Mouse (Mus musculus) retina, adult 2 months (tissue): ENCODE results near the gene Nptn.
A peak's percentile ranks its signal among the peaks of the same experiment; 100 is the strongest.
"Not testable (repeated sequence)": the region's sequence is repeated elsewhere in the genome, so short reads cannot be mapped to it uniquely, and the experiment has no call there.

ENCODE experiments used
- DNase-seq: peaks from one replicate; pipeline ENCODE4 v3.0.0-alpha.2; 2012; ENCODE audit warnings: low read depth, low spot score

Gene Nptn

DNA sequence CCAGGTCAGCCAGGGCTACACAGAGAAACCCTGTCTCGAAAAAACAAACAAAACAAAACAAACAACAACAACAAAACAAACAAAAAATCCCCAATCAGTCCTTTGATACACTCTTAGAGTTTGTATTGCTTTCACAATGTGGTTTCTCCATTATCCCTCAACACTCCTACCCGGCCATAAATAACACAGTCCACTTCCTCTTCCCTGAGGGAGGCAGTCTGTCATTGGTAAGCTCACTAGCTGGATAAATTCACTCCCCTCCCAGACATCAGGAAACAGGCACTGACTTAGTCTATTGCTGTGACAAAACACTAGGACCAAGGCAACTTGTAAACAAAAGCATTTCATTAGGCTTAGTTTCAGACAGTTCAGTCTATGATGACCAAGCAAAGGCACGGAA, 21.8 kb upstream of the Nptn start:
- DNase-seq: no peak

DNA sequence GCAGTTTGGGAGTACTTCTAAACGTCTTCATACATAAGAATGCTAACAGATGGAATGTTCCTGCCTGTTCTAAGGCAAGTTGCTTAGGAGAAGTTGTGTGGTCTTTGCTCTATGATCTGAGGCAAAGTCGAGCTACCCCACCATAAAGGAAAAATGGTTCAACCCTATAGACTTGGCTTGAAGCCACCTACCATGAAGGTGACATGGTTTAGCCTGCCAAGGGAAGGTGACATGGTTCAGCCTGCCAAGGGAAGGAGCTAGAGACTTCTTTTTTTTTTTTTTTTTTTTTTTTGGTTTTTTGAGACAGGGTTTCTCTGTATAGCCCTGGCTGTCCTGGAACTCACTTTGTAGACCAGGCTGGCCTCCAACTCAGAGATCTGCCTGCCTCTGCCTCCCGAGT, 16.1 kb upstream of the Nptn start:
- not testable (repeated sequence) for DNase-seq

DNA sequence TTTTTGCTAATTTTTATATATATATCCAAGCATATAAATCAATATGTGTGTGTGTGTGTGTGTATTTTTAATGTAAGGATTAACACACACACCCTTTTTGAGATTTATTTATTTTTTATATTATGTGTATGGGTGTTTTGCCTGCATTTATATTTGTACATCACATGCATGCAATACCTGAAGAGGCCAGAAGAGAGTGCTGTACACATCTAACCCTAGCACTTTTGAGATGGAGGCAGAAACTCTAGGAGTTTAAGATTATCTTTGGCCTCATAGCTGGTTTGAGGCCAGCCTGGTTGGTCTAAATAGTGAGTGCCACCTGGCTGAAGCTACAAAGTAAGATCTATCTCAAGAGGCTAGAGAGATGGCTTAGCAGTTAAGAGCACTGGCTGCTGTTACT, 14.4 kb upstream of the Nptn start:
- no peak for DNase-seq

DNA sequence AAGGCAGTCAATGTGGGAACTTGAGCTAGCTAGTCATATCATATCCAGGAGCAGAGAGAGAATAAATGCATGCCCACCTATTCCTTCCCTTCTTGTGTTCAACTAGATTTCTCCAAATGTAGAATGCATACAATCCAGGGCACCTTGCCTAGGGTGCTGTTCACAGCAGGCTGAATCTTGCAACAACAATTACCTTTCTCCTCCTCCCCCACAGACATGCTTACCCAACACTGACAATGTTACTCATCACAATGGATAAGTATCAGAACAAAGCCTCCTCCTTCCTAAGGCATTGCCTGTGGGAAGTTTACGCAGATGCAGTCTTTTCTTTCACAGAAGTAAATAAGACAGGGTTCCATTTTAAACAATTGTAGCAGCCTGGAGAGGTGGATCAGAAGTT, 11.0 kb upstream of the Nptn start:
- no peak for DNase-seq

DNA sequence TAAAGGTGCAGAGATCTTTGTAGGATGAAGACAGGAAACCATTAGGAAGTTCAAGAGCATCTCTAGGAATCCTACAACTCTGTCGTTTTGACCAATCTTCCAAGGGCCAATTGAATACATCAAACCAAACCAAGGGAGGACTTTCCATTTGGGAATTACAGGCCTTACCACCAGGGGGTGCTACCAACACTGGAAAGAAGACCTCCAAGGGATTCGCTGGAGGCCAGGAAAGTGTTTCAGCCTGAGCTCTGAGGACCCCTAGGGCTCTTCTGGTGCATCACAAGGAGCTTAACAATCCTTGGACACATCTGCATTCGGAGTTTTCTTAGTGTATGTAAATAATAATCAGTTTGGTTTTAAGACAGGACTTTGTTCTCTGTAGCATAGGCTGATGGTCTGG, 3.4 kb upstream of the Nptn start:
- DNase-seq: peak; percentile 71

DNA sequence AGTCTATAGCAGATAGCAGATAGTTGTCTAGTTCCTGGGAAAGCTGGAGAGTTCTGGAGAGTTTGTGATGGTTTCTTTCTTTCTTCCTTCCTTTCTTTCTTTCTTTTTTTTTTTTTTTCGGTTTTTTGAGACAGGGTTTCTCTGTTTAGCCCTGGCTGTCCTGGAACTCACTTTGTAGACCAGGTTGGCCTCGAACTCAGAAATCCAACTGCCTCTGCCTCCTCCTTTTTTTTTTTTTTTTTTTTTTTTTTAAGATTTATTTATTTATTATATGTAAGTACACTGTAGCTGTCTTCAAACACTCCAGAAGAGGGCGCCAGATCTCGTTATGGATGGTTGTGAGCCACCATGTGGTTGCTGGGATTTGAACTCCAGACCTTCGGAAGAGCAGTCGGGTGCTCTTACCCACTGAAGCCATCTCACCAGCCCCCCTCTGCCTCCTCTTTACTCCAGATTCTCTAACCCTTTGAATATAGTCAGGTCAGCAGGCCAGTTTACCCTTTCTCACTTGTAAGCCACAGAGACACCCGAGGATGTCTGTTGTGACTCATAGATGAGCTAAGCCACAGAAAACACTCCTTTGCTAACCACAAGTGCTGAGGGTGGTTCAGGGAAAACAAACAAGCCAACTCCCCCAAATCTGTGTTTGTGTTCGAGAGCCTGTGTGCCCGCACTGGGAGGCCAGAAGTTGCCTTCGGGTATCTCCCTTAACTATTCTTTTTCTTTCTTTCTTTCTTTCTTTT, 1.4 kb upstream of the Nptn start:
- DNase-seq: not testable (repeated sequence)

DNA sequence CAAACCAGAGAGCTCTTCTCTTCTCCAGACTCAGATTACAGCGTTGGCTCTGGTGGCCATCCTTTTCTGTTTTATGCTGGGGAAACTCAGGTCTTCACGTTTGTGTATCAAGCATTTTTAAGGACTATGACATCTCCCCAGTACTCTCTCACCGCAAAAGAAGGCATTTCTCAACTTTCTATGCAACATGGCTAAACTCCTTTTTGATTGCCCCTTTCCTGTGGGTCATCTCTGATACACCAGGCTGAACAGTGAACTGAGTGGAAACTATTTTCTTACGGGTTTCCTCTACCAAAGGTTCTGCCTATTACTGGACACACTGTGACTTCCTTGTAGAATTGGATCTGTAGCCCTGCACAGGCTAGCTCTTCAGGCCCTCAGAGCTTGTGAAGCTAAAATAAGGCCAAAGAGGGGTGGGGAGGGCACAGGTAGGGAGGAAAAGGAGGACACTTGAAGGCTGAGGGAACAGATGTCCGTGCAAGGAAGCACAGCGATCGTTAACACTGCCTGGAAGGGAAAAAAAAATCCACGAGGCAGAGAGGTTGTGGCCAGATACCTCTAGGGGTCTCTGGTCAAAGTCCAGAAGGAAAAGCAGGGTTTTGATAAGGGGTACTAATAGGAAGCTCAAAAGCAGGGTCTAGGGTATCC, 633 bp upstream of the Nptn start:
- DNase-seq: no peak

DNA sequence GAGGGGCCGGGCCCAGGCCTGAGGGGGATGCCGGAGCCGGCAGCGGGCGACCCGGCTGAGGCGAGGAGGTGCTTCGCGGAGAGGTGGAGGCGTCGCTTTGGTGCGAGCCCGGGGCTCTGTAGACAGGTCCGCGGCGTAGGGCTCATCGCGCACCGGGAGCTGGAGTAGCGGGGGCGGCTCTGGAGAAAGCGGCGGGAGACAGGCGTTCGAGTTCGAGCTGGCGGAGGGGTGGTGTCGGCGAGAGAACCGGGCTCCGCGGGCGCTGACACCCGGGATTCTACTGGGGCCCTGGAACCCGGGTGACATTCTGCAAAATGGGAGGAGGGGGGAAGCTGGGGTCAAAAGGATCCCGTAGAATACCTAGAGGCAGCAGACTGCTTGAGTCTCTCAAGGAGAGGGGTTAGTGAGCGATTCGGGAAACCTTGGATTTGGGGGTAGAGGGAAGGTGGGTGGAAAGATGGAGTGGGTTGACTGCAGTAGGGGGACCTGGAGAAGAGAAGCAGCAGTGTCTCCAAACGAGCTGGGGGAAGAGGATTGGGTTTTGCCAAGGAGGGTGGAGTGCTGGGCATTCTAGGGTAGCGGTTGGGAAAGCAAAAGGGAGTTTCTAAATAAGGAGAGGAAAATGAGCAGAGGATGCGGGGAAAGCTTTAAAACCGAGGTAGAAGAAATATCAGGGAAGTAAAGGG, 684 bp downstream of the Nptn start:
- peak; percentile 16 for DNase-seq

DNA sequence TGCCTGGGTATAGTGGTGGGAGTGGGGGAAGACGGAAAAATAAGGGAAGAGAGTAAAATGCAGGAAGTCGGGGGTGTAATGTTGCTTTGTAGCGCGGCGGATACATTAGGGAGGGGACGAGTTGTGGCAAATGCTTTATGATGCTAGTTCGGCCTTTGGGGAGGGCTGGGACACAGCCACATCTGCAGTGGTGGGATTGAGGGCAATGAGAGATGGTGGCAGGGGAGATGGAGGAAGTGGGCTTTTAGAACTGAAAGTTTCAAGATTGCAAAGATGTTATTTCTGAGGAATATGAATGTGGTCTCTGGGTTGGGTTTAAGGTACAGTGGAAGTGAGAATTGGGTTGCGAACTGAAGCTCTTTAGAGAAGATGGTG, 1.2 kb downstream of the Nptn start:
- DNase-seq: no peak

DNA sequence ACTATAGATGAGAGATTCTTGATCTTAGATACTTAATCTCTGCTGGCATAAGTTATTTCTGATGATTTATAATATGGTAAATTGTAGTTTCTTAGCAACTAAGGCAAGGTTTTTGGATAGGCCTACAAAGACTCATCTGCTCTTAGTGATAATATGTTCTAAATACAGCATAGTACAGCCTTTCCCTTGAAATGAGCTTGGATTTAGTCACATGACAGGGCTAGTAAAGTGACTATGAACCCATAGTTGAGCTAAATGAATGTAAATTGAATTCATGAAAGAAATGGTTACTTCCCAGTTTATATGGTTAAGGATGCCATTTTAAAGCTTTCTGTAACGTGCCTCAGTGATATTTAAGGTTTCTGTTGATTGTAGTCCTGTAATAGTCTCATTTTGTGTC, 2.3 kb downstream of the Nptn start:
- DNase-seq: no peak

DNA sequence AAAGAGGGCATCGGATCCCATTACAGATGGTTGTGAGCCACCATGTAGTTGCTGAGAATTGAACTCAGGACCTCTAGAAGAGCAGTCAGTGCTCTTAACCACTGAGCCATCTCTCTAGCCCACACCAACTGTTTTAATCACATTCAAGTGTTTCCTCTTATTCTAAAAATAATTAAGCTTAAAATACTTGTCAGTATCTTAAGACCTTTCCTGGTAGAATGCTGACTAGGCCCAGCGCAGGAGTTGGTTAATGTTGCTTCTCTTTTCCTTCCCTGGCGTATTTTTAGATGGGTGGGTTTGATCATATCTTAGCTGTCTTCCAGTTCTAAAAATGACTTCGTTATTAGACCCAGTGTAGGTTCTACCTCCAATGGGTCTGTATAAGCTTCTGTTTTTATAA, 6.6 kb downstream of the Nptn start:
- no peak for DNase-seq

DNA sequence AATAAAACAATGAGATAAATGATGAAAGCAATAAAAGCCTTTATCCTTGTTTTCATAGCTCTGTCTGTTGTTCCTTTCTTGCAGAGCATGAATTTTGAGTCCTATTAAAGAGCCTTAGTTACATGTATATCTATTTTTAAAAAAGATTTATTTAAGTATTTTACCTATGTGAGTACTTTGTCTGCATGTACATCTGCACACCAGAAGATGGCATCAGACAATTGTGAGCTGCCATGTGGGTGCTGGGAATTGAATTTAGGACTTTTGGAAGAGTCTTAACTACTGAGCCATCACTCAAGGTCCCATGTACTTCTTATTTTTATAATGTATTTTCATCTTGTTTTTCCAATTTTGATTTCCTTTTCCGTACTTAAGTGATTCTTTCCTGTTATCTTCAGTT, 13.3 kb downstream of the Nptn start:
- DNase-seq: no peak

DNA sequence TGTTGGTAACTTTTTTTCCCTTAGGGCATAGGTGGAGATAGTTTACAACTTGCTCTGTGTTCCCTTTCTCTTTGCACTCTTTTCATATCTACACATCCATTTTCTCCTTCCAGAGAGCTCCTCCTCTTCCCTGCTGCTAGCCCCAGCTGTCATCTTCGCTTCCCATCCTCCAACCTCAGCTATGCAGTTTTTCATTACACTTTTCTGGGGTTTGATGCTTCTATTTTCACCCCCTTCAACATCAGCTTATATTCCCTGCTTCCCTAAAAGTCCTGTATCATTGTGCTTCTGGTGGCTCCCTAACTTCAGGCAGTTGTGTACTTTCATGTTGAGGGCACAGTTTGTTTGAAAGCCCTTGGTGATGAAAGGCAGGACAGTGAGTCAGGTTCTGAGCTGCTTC, 31.8 kb downstream of the Nptn start:
- DNase-seq: no peak

DNA sequence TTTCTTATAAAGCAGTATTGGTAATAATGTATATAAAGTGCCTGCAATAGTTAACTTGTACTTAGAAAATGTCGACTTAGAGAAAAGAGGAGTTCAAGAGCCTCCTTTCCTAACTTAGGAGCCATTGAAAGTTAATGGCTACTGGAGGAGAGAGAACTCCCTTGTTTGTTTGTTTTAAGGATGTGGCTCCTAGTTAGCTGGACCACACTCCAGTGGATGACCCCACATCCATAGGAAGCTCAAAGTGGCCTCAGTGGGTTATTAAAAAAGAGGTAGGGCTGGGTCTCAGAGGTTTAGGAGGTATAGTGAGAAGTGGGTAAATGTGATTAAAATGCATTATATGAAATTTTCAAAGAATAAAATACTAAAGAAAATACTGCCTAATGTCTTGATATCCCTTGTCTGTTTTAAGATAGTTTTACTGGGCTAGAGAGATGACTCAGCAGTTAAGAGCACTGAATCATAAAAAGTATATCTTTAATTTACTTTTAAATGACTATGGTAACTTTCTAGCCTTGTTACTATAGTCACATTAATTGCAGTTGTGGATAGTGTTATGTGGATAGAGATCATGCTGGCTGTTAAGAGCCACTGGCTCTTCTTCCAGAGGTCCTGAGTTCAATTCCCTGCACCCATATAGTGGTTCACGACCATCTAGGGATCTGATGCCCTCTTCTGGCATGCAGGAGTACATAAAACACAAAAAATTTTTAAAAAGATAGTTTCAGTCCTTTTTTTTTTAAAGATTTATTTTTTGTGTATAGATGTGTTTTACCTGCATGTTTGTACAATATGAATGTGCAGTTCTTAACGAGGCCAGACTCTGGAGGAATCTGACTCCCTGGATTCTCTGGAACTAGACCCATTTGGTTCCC, 33.3 kb downstream of the Nptn start:
- no peak for DNase-seq

DNA sequence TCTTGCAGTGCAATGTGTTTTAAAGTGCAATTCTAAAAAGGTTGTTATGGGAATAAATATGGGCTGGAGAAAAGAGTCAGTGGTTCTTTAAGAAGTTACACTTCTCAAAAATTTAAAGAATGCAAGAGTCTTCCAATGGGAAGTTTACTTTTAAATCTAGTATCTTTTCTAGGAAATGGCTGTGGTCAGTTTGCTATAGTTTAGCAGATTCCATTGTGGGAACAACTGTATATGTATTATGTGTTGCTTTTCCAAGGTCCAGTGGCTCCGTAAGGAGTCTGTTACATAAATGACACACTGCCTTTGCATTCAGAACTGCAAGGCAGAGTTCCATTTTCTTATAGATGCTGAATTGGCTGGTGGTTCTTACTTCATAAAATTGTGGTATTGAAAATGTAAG, 41.0 kb downstream of the Nptn start:
- no peak for DNase-seq

DNA sequence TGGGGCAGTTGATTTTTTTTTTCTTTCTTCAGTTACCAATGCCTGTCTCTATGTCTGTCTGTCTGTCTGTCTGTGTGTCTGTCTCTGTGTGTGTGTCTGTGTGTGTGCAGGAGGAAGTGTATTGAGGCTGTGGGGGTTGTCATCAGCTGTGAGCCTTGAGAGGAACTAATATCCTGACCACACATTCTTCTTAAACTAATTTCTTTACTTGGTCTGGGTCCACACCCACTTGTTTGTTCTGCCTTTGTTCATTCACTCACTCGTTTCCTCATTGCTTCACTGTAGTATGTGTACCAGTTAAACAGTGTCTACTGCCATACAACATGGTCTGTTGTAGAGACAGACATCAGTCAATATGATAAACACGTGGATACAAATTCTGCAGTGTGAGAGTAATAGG, 45.2 kb downstream of the Nptn start:
- DNase-seq: no peak

DNA sequence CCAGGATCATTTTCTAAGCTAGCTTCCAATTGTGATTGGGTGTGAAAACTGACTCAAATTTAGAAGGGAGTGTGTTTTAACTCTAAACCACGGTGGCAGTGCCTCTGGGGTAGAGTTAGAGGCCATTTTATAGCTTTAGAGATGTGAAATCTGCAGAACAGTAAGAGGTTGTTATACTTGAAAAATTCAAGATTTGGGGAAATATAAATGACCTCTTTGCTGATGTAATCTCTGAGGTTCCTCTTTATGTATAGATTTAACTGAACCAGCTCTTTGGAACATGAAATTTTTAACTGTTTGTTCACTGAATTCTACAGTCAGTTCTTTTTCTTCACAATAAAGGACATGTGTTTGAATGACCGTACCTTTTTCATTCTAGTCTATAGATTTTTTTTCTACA, 48.4 kb downstream of the Nptn start:
- DNase-seq: no peak

DNA sequence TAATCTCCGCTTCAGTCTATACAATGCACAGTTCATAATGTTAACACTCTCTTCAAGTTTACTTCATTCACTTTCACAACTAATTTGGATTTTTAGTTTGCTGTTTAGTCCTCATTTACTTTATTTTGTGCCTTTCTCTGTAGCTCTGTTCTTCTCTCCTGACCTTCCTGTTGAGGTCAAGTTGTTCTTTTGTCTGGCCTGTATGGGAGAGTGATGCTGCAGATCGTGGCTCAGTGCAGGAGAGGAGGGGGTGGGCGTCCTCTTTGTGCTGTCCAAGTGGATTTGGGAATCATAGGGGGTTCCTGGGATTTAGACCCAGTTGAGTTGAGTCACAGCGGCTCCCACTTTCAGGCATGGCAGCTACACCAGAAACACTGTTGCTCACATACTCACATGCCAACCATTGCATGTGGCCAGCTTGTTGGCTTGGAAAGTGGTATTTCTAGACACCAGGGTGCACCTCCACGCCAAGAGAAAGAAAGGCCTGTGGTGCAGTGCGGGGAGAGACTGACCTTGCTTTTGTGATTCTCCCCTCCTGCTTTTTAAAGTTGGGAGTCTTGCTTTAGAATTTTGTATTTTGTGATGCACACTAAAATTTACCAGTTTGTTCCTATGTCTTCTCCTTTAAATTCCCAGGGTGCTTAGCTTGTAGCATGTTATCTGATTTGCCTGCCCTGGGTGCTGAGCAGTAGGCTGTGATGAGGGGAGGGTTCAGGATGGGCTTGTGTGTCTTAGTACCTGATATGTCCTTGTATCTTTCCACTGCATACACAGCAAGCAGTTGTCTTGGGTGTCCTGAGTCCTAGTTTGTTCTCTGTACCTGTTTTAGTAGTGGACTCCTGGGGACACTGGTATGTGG, 66.6 kb downstream of the Nptn start:
- no peak for DNase-seq

DNA sequence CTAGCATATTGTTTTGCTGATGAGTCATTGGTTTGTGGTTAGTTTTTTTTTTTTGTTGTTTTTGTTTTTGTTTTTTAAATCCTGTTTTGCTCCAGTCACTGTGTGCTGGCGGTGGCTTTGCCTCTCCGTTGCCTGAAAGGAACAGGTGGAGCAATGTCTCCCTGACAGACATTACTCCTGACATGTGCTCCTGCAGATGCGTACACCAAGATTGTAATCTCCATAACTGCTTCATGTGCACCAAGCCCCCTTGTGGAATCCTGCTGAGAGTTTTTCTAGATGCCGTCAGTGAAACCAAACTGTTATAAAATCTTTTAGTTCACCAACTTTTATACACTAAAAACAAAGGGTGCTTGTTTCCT, 67.2 kb downstream of the Nptn start:
- DNase-seq: no peak

DNA sequence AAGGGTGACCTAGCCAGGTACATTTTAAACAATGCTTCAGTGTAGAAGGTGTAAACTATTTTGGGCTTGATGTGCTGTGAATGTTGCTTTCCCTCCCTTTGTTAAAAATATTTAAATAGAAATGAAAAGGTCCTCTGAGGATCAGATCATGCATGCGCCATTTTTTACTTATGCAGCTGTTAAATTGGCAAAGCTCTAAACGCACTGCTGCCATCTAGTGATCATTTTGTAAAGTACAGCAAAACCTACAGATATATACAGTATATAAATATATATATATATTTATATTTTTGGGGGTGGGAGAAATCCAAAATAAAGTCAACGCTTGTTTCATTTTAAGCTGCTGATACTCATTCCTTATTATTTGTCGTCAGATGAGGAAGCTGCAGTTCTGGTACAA, 70.0 kb downstream of the Nptn start:
- peak; percentile 59 for DNase-seq

DNA sequence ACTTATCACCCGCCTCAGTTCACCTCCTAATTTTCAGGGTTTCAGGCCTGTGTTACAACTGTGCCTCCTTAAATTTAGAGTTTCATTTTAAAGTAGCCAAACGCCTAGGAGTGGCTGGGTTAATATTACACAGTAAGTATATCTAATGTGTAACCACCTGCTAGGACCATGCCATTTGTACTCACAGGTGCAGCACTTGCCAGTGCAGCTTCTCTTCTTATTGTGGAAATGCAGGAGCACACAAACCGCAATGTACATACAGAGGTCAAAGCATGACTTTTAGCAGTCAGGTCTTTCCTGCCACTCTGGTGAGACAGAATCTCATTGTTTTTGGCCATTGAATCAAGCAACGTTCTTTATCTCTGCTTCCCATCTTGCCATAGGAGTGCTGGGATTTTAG, 72.5 kb downstream of the Nptn start:
- DNase-seq: no peak
